Mouse (Mus musculus): ENCODE data around the gene Ttc39b. TPM values are rescaled to one million over a fixed set of nuclear protein-coding genes. Genes with fewer than 3 reads are reported as not detected.
A peak's percentile ranks its signal among the peaks of the same experiment; 100 is the strongest.

Gene Ttc39b
- polyA plus RNA-seq, 1 experiment from 2014 or later = 4.2 TPM

DNA sequence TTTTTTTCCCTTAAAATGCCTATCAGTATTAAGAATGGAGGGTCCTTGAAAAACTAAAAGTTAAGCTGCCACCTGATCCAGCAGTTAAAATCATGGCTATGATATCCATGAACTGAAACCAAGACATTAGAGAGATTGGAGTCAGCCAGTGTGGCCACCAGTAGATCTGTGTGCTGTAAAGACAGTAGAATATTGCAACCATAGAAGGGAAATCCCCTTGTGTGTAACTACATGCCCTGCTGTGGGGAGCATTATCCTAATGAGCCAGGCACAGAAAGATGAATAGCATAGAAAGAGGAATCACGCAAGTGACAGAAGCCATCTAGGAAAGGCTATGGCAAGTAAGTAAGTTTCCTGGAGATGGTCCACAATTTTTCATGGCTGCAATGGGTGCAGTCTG is 24.9 kb upstream of the Ttc39b start:
- no peak for ATAC-seq (ENCODE audit: insufficient read depth)
- H3K27ac ChIP-seq (ENCODE audit: low read depth) = no peak overlapping the region
- H3K9me3 ChIP-seq (ENCODE audit: low read depth, low read length) = no peaks in the 10 kb centered on the region
- H3K4me2 ChIP-seq = no peak overlapping the region
- H3K36me3 ChIP-seq (ENCODE audit: insufficient read depth) = no peaks in the 10 kb centered on the region
- DNase-seq = no peak
- H3K4me3 ChIP-seq (ENCODE audit: low read depth, low read length) = no peak overlapping the region
- no peaks in the 10 kb centered on the region for H3K27me3 ChIP-seq (ENCODE audit: insufficient read depth, low read length)
- no peak overlapping the region for H3K9ac ChIP-seq
- no peaks in the 10 kb centered on the region for H3K4me1 ChIP-seq (ENCODE audit: insufficient read depth)
- WGBS = 91% methylated on average over 1 of the region's 1 CpGs
- TF ChIP-seq CTCF (IDR thresholded peaks at IDR 0.05; ENCODE audit: low read depth) = no peak

DNA sequence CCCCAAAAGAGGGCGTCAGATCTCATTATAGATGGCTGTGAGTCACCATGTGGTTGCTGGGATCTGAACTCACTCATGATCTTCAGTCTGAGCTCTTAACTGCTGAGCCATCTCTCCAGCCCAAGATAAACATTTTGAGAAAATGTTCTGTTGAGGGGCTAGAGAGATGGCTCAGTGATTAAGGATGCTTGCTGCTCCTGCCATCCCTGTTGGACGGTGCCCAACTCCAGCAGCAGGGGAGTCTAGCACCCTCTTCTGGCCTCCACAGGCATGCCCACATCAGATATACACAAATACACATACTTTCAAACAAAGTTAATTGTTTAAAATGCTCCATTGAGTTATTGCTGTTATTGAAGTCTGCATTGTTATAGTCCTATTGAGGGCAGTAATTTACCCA is 19.8 kb upstream of the Ttc39b start:
- Histone ChIP-seq H3K27ac (ENCODE audit: low read depth) (no peak overlapping the region), H3K27me3 (ENCODE audit: insufficient read depth, low read length) (no peaks in the 10 kb centered on the region), H3K36me3 (ENCODE audit: insufficient read depth) (no peaks in the 10 kb centered on the region), H3K9me3 (ENCODE audit: low read depth, low read length) (no peaks in the 10 kb centered on the region), H3K4me2 (no peak overlapping the region), H3K4me1 (ENCODE audit: insufficient read depth) (peaks cover 4% of the 10 kb centered on the region; the same call in 1 of the 2 replicates), H3K9ac (no peak overlapping the region), H3K4me3 (ENCODE audit: low read depth, low read length) (no peak overlapping the region)
- peak; percentile 56 for TF ChIP-seq CTCF (IDR thresholded peaks at IDR 0.05; ENCODE audit: low read depth)
- 46% methylated on average over 2 of the region's 2 CpGs for WGBS
- peak; percentile 59 for DNase-seq
- no peak for ATAC-seq (ENCODE audit: insufficient read depth)

DNA sequence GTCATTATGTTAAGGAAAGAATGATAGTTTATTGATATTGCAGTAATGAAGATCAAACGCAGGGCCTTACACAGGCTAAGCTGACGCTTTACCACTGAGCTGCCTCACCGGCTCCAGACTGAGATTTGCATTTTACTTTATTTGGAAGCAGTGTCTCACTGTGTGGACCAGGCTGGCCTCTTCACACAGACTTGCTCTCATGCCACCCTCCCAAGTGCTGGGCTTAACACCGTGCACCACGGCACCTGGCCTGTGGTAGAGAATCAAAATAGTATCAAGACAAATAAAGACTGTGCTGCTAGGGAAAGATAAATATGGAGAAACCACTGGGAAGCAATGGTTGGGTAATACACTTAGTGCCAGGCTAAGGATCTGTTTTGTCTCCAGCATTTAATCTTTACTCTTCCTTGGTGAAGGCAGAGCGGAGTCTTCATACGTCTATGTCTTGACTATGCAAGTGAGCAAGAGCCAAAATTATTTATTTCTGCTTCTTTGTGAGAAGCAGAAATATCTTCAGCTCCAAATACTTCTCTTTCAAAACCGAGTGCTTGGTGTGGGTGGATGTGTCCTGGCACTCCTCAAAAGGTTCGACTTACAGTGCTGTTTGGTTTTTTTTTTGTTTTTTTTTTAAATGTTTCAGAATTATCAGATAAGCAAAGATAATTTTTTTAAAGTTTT is 19.2 kb upstream of the Ttc39b start:
- Histone ChIP-seq H3K27ac (ENCODE audit: low read depth) (no peak overlapping the region), H3K9me3 (ENCODE audit: low read depth, low read length) (no peaks in the 10 kb centered on the region), H3K4me2 (no peak overlapping the region), H3K36me3 (ENCODE audit: insufficient read depth) (no peaks in the 10 kb centered on the region), H3K4me1 (ENCODE audit: insufficient read depth) (peaks cover 4% of the 10 kb centered on the region; the same call in 1 of the 2 replicates), H3K27me3 (ENCODE audit: insufficient read depth, low read length) (no peaks in the 10 kb centered on the region), H3K9ac (no peak overlapping the region), H3K4me3 (ENCODE audit: low read depth, low read length) (no peak overlapping the region)
- 59% methylated on average over 9 of the region's 9 CpGs for WGBS
- DNase-seq (no peak), ATAC-seq (ENCODE audit: insufficient read depth) (no peak)
- TF ChIP-seq CTCF (IDR thresholded peaks at IDR 0.05; ENCODE audit: low read depth) = no peak

DNA sequence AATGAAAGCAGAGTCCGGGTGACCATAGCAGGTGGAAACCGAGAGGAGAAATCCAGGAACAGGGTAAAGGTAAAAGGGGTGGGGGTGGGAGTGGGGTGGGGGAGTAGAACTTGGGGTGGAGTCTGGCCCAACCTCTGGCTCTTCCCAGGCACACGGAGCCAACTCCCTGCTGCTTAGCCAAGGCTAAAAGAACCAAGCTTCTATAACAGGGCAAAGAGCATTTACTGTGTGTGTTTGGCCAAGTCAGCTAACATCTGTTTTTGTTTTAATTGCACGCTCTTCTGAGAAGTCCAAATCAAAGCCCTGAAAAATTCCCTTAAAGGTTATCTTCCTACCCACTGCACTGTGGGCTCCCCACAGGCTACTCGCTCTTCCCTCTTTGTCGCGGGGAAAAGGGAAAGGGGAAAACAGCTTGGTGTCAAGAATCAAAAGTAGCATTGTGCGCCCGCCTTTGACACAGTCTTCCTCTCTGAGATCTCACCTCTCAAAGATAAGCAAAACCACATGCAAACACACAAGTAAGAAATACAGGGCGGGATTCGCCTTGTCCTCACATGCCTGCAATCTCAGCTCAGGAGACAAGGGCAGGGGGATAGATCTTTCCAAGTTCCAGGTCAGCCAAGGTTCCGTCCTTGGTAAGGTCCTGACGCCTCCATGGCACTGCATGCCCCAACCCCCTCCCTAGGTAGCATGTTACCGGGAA is 18.4 kb upstream of the Ttc39b start:
- H3K4me3 ChIP-seq (ENCODE audit: low read depth, low read length) = no peak overlapping the region
- no peak overlapping the region for H3K4me2 ChIP-seq
- H3K9me3 ChIP-seq (ENCODE audit: low read depth, low read length) = no peaks in the 10 kb centered on the region
- 29% methylated on average over 14 of the region's 14 CpGs for WGBS
- H3K27me3 ChIP-seq (ENCODE audit: insufficient read depth, low read length) = no peaks in the 10 kb centered on the region
- DNase-seq (no peak), ATAC-seq (ENCODE audit: insufficient read depth) (no peak)
- peaks cover 4% of the 10 kb centered on the region; the same call in 1 of the 2 replicates for H3K4me1 ChIP-seq (ENCODE audit: insufficient read depth)
- no peaks in the 10 kb centered on the region for H3K36me3 ChIP-seq (ENCODE audit: insufficient read depth)
- no peak for TF ChIP-seq CTCF (IDR thresholded peaks at IDR 0.05; ENCODE audit: low read depth)
- H3K9ac ChIP-seq = no peak overlapping the region
- H3K27ac ChIP-seq (ENCODE audit: low read depth) = no peak overlapping the region

DNA sequence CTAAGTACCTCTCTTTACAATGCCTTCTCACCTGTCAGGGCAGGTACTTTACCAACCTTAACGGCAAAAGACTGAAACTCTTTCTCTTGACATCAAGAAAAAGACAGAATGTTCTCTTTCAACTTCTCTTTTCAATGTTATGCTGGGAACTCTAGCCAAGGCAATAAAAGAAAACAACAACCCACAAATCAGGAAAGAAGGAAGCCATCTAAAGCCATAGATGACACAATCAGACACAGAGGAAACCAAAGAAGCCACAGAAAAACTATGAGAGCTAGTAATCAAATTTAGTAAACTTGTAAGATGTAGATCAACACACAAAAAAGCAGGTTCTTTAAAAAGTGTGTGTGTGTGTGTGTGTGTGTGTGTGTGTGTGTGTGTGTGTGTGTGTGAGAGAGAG is 15.3 kb upstream of the Ttc39b start:
- no peaks in the 10 kb centered on the region for H3K36me3 ChIP-seq (ENCODE audit: insufficient read depth)
- no peaks in the 10 kb centered on the region for H3K9me3 ChIP-seq (ENCODE audit: low read depth, low read length)
- no peak overlapping the region for H3K4me2 ChIP-seq
- no peak overlapping the region for H3K27ac ChIP-seq (ENCODE audit: low read depth)
- no peak for TF ChIP-seq CTCF (IDR thresholded peaks at IDR 0.05; ENCODE audit: low read depth)
- 79% methylated on average over 1 of the region's 1 CpGs for WGBS
- no peak overlapping the region for H3K9ac ChIP-seq
- no peaks in the 10 kb centered on the region for H3K27me3 ChIP-seq (ENCODE audit: insufficient read depth, low read length)
- no peak for DNase-seq
- H3K4me3 ChIP-seq (ENCODE audit: low read depth, low read length) = no peak overlapping the region
- H3K4me1 ChIP-seq (ENCODE audit: insufficient read depth) = peaks cover 4% of the 10 kb centered on the region; the same call in 1 of the 2 replicates
- ATAC-seq (ENCODE audit: insufficient read depth) = no peak

DNA sequence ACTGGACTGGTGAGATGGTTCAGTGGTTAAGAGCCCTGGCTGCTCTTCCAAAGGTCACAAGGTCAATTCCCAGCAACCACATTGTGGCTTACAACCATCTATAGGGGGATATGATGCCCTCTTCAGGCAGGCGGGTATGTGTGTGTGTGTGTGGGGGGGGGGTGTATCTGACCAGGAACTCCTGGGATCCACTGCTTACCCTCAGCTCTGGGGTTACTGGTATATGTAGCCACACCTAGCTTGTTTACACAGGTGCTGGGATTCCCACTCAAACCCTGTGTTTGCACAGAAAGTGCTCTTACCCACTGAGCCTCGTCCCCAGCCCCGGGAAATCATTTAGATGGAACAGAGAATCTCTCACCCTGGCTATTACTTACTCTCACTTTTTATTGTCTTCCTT is 13.7 kb upstream of the Ttc39b start:
- no peak for TF ChIP-seq CTCF (IDR thresholded peaks at IDR 0.05; ENCODE audit: low read depth)
- WGBS = 43% methylated on average over 3 of the region's 3 CpGs
- Histone ChIP-seq H3K4me2 (no peak overlapping the region), H3K27ac (ENCODE audit: low read depth) (no peak overlapping the region), H3K36me3 (ENCODE audit: insufficient read depth) (no peaks in the 10 kb centered on the region), H3K4me1 (ENCODE audit: insufficient read depth) (peaks cover 4% of the 10 kb centered on the region; the same call in 1 of the 2 replicates), H3K9ac (no peak overlapping the region), H3K27me3 (ENCODE audit: insufficient read depth, low read length) (no peaks in the 10 kb centered on the region), H3K9me3 (ENCODE audit: low read depth, low read length) (no peaks in the 10 kb centered on the region), H3K4me3 (ENCODE audit: low read depth, low read length) (no peak overlapping the region)
- ATAC-seq (ENCODE audit: insufficient read depth) (no peak), DNase-seq (no peak)

DNA sequence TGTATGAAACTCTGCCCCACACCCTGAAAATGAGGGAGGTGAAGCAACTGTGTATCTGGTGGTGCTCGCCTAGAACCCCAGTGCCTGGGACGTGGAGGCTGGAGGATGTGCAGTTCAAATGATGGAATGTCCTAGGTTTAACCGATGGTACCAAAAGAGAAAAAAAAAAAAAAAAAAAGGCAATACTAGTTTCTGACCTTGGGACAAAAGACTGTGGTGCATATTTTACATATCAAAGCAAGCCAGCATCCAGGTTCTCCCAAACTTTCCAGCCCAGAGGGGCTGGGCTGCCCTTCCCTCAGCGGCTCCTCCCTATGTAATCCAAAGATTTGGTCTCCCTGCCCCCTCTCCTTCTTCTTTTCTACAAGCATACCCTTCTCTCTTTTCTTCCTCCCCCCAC is 6.3 kb upstream of the Ttc39b start:
- Histone ChIP-seq H3K4me2 (no peak overlapping the region), H3K9me3 (ENCODE audit: low read depth, low read length) (no peaks in the 10 kb centered on the region), H3K4me1 (ENCODE audit: insufficient read depth) (no peaks in the 10 kb centered on the region), H3K27ac (ENCODE audit: low read depth) (no peak overlapping the region), H3K36me3 (ENCODE audit: insufficient read depth) (no peaks in the 10 kb centered on the region), H3K9ac (no peak overlapping the region), H3K4me3 (ENCODE audit: low read depth, low read length) (no peak overlapping the region), H3K27me3 (ENCODE audit: insufficient read depth, low read length) (no peaks in the 10 kb centered on the region)
- TF ChIP-seq CTCF (IDR thresholded peaks at IDR 0.05; ENCODE audit: low read depth) = no peak
- DNase-seq (no peak), ATAC-seq (ENCODE audit: insufficient read depth) (no peak)
- whole genome bisulfite sequencing = 83% methylated on average over 4 of the region's 4 CpGs
